Mouse (Mus musculus) limb, embryonic 12.5 days (tissue): ENCODE measurements at regions not wholly inside any gene's neighbourhood (a gene's known extent, or its start where the extent isn't known, plus 50 kb on each side); places are given as distances from the start of the nearest gene placed in this dataset.

ENCODE experiments used
- ATAC-seq: fragments of 200-750 bp; cut with Nextera tagmentation; 2 replicates; pipeline ENCODE4 v1.8.0; 2017; ENCODE audit warnings: low read depth, moderate TSS enrichment; ENCODE audit not compliant: insufficient number of reproducible peaks, insufficient read depth, low FRiP score, low TSS enrichment
- H3K27ac ChIP-seq: fragments of 300-500 bp; sonication (generic); 2 replicates; pipeline ENCODE4 v1.5.1; 2016; ENCODE audit warnings: mild to moderate bottlenecking, moderate library complexity
- H3K27me3 ChIP-seq: fragments of 300-500 bp; sonication (generic); 2 replicates; pipeline ENCODE4 v1.6.1; 2016; ENCODE audit warnings: mild to moderate bottlenecking, moderate library complexity
- H3K36me3 ChIP-seq: fragments of 300-500 bp; sonication (generic); 2 replicates; pipeline ENCODE4 v1.6.1; 2016; ENCODE audit warnings: mild to moderate bottlenecking, moderate library complexity
- H3K4me1 ChIP-seq: fragments of 300-500 bp; sonication (generic); replicated peaks from 2 replicates; pipeline ENCODE4 v1.6.1; 2016
- H3K4me2 ChIP-seq: fragments of 300-500 bp; sonication (generic); 2 replicates; pipeline ENCODE4 v1.6.1; 2016; ENCODE audit warnings: mild to moderate bottlenecking, moderate library complexity
- H3K4me3 ChIP-seq: fragments of 300-500 bp; sonication (generic); replicated peaks from 2 replicates; pipeline ENCODE4 v1.5.1; 2016; ENCODE audit warnings: mild to moderate bottlenecking
- H3K9ac ChIP-seq: fragments of 300-500 bp; sonication (generic); replicated peaks from 2 replicates; pipeline ENCODE4 v1.6.1; 2016; ENCODE audit warnings: mild to moderate bottlenecking, moderate library complexity
- H3K9me3 ChIP-seq: fragments of 300-500 bp; sonication (generic); 2 replicates; pipeline ENCODE4 v1.6.1; 2016; ENCODE audit warnings: mild to moderate bottlenecking, moderate library complexity
- WGBS: fragments of 180-500 bp; shearing (Covaris S2); methylation state at CpG from one replicate; pipeline ENCODE4 v1.1.7; 2016; 5-methylcytosine and 5-hydroxymethylcytosine counted together

DNA sequence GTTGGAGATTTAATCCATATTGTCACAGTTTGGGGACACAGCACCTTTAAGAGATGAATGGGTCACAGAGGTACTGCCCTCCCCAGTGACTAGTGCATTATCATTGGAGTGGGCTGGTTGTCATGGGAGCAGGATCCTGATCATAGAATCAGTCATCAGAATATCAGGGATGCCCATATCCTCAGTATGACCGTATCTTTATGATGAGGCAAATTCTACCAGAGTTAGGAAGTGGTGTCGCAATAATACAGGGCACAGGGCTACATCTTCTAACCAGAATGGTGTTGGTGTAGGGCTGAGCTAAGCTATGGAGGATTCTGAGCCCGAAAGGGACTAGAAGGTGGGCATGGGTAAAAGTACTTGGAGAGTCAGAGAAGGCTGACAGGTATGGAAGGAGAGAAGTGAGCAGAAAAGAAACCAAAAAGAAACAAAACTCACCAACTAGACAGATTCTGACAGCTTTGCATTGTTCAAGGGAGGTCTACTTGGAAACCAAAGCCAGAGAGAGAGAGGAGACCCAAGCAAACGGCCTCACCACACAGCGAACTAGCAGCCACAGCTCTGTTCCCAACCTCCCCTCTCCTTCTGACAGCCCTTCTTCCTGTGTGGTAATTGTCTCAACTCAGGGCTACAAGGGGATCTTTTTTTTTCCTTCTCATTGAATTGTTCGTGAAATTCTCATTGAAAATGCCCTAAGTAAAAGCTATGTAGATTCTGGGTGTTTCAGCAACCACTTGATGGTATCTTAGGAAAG, 129.2 kb downstream of the Lrrc30 start:
- H3K36me3 ChIP-seq, result no peaks in the 10 kb centered on the region
- 73% methylated on average over 6 of the region's 6 CpGs for WGBS
- H3K4me3 ChIP-seq, result no peak overlapping the region
- peaks cover 7% of the 10 kb centered on the region for H3K4me1 ChIP-seq
- ATAC-seq, result no peak
- no peak overlapping the region for H3K27ac ChIP-seq
- no peaks in the 10 kb centered on the region for H3K27me3 ChIP-seq
- H3K9me3 ChIP-seq, result no peaks in the 10 kb centered on the region
- H3K9ac ChIP-seq, result no peak overlapping the region
- no peak overlapping the region for H3K4me2 ChIP-seq

DNA sequence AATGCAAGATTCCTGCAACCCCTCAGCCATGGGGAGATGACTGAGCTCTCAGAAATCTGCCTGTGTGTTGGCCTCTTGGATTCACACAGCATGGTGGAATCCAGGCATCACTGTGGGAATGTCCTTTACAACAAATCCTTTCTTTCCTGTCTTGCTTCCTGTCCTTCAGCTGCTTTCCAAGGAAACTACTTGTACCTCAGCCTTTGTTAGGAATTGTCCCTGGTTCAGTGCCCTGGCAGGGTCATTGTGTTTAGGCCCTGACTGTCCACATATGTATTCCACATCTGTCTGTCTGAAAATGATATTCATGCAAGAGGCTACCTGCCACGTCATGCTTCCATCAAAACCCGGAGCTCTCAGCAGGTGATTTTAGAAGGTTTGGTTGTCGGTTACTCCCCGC, 129.9 kb downstream of the Lrrc30 start:
- no peaks in the 10 kb centered on the region for H3K36me3 ChIP-seq
- no peak overlapping the region for H3K27ac ChIP-seq
- H3K27me3 ChIP-seq, result no peaks in the 10 kb centered on the region
- H3K4me2 ChIP-seq, result no peak overlapping the region
- no peak for ATAC-seq
- H3K4me1 ChIP-seq, result peaks cover 6% of the 10 kb centered on the region
- H3K9me3 ChIP-seq, result no peaks in the 10 kb centered on the region
- H3K4me3 ChIP-seq, result no peak overlapping the region
- 84% methylated on average over 4 of the region's 4 CpGs for WGBS
- H3K9ac ChIP-seq, result no peak overlapping the region

DNA sequence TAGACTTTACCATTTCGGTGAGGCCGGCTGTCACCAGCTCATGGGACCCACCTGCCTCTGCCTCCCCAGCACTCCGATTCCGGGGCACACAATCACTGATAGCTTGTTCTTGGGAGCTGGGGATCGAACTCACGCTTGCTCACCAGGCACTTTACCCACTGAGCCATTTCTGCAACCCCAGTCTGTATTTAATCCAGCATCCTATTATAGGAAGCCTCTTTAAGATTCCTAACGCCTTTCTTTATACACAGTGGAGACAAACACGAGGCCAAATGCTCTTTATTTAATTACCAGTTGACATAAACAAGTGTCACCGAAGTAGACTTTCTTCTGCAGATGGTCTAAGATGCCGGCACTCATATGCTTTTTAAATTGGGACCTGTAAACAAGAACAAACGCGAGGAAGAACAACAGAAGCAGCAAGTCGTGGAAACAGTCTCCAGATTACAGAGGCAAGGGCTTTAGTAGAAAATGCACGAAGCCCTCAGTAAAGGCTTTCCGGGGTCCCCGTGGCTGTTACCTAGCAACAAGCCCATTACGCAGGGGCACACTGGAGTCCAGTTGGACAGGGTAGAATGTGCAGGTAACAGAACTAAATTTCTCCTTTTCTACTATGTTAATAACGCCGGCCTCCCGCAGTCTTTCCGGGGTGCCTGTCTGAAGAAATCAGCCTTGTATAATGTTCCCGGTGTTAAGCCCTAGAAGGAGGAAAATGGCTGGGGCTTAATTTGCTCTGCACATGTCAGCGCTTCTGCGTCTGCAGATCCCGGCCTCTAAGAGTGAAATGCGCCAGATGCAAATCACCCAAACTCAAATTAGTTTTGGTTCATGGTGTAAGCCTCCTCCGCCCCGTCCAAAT, 132.5 kb downstream of the Lrrc30 start:
- H3K4me3 ChIP-seq, result no peak overlapping the region
- H3K36me3 ChIP-seq, result no peaks in the 10 kb centered on the region
- H3K4me1 ChIP-seq, result peaks cover 6% of the 10 kb centered on the region
- no peak overlapping the region for H3K27ac ChIP-seq
- H3K9me3 ChIP-seq, result no peaks in the 10 kb centered on the region
- WGBS, result 63% methylated on average over 28 of the region's 28 CpGs
- peak overlapping the region; percentile 13; the same call in 1 of the 2 replicates for H3K4me2 ChIP-seq
- no peaks in the 10 kb centered on the region for H3K27me3 ChIP-seq
- no peak for ATAC-seq
- no peak overlapping the region for H3K9ac ChIP-seq

DNA sequence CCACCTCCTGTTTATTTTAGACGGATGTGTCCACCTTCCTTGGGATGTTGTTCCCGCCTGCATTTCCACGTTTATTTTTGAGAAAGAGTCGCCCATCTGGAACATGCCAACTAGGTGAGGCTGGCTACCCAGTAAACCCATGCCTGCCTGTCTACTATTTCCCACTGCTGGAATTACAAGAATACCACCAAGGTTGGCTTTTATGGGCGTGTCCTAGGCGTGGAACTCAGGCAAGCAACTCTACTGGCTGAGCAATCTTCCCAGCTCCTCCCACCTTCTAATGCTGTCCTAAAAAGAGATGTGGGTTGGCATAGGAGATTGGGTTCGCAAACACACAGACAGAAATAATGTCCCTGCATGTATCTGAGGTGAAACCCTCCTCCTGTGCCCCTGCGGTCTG, 135.1 kb downstream of the Lrrc30 start:
- Histone ChIP-seq H3K9me3 (no peaks in the 10 kb centered on the region), H3K4me3 (no peak overlapping the region), H3K27ac (no peak overlapping the region), H3K4me1 (peaks cover 6% of the 10 kb centered on the region), H3K27me3 (no peaks in the 10 kb centered on the region), H3K4me2 (no peak overlapping the region), H3K36me3 (no peaks in the 10 kb centered on the region), H3K9ac (no peak overlapping the region)
- WGBS, result 87% methylated on average over 8 of the region's 8 CpGs
- no peak for ATAC-seq

DNA sequence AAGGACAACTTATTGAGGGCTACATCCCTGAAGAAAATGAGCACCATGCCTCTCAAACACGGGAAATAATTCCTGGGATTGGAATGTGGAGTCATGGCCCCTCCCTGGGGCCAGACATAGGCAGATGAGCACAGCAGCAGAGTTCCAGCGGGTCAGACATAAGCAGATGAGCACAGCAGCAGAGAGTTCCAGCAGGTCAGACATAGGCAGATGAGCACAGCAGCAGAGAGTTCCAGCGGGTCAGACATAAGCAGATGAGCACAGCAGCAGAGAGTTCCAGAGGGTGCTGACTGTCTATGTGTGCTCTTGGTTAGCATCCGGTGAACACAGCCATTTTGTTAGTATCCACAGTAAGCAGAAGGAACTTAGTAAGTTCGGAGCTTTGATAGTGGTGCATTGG, 126.2 kb upstream of the Ptprm start:
- Histone ChIP-seq H3K36me3 (no peaks in the 10 kb centered on the region), H3K4me3 (no peak overlapping the region), H3K9me3 (0 out of 2 replicates have a peak, but pooled peaks cover 5% of the 10 kb centered on the region), H3K27ac (no peak overlapping the region), H3K9ac (no peak overlapping the region), H3K4me1 (no peaks in the 10 kb centered on the region), H3K4me2 (no peak overlapping the region), H3K27me3 (no peaks in the 10 kb centered on the region)
- WGBS, result 76% methylated on average over 5 of the region's 5 CpGs
- no peak for ATAC-seq

DNA sequence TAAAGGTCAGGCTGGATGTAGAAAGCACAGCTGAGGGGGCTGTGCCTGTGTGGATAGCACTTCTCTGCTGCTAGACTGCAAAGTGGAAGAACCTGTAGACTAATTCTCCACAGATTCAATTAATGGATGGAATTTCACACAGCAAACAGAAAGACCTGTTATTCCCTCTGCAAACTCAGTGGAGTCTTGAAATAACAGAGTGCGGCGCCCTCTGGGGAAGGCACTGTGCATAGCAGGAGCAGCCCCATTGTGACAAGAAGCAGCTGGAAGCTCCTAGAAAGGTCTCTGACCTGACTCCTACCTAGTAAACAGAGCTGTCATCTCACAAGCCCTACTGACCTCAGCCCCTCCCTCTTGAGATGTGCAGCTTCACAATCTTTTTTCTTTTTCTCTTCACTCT, 118.9 kb upstream of the Ptprm start:
- H3K4me2 ChIP-seq, result no peak overlapping the region
- H3K9ac ChIP-seq, result no peak overlapping the region
- H3K9me3 ChIP-seq, result 0 out of 2 replicates have a peak, but pooled peaks cover 5% of the 10 kb centered on the region
- ATAC-seq, result no peak
- no peaks in the 10 kb centered on the region for H3K4me1 ChIP-seq
- H3K27ac ChIP-seq, result no peak overlapping the region
- no peaks in the 10 kb centered on the region for H3K36me3 ChIP-seq
- H3K4me3 ChIP-seq, result no peak overlapping the region
- H3K27me3 ChIP-seq, result no peaks in the 10 kb centered on the region
- WGBS, result 41% methylated on average over 2 of the region's 2 CpGs

DNA sequence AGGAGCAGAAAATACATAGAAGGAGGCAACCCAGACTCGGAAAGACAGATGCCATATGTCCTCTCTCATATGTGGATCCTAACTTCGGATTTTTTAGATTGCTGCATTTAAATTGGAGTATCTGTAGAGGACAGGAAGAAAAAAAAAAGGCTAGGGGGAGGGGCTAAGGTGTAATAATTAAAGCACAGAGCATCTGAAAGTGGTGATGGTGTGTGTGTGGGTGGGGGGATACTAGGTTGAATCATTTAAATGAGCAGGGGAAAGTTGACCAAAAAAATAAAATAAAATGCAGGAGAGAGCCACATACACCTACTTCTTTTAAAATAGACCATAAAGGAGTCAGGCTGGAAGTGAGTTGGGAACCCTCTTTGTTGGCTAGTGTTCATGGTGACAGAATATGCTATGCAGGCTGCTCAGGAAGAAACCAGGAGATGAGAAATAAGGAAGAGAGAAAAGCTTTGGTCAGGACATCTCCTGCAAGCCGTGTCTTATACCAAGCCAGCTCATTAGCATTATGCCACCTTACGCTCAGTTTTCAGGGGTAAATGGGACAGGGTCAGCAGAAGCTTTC, 104.7 kb upstream of the Ptprm start:
- ATAC-seq, result no peak
- Histone ChIP-seq H3K4me3 (no peak overlapping the region), H3K27ac (no peak overlapping the region), H3K36me3 (no peaks in the 10 kb centered on the region), H3K9ac (no peak overlapping the region), H3K27me3 (no peaks in the 10 kb centered on the region), H3K9me3 (no peaks in the 10 kb centered on the region), H3K4me2 (no peak overlapping the region), H3K4me1 (no peaks in the 10 kb centered on the region)
- WGBS, result 79% methylated on average over 4 of the region's 4 CpGs

DNA sequence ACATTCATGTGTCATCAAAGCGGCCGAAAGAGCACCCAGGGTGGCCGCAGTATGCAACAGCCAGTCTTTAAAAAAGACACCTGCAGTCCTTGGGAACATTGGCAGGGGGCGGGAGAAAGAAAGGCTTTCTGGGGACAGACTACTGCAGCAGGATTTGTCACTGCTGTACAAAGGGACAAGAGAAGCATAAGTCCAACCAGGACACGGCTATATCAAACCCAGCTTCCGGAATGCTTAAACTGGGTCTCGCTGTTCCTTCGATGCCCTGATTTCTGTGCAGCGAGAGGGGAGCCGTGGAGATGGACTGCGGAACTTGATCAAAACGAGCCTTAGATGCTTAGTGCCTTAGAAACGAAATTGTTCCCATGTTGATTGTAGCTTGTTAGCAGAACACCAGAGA, 97.7 kb upstream of the Ptprm start:
- no peak for ATAC-seq
- 88% methylated on average over 13 of the region's 13 CpGs for WGBS

DNA sequence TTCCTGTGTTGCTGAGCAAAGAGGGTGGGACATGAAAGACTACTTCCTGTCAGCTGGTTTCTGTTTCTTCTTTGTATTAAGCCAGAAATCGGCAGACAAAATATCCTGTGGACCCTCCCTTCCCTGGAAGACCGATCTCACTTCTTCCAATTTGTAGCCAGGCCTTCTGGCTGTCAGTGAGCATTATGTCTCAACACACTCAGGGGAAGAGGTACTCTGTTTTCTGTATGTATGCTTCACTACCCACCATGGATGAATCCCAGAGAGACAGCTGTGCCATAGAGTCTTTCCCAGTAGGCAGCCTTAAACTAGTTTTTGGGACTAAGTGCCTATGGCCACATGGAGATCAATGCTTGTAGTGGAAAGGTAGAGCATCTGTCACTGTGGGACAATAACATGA, 96.8 kb upstream of the Ptprm start:
- H3K4me3 ChIP-seq, result no peak overlapping the region
- H3K4me2 ChIP-seq, result no peak overlapping the region
- WGBS, result 53% methylated on average over 2 of the region's 2 CpGs
- no peak overlapping the region for H3K9ac ChIP-seq
- no peak overlapping the region for H3K27ac ChIP-seq
- no peaks in the 10 kb centered on the region for H3K27me3 ChIP-seq
- no peaks in the 10 kb centered on the region for H3K36me3 ChIP-seq
- no peaks in the 10 kb centered on the region for H3K4me1 ChIP-seq
- no peaks in the 10 kb centered on the region for H3K9me3 ChIP-seq
- no peak for ATAC-seq

More for the DNA sequence above, 97.7 kb upstream of the Ptprm start:
- Histone ChIP-seq H3K27ac (no peak overlapping the region), H3K9me3 (no peaks in the 10 kb centered on the region), H3K27me3 (no peaks in the 10 kb centered on the region), H3K4me3 (no peak overlapping the region), H3K36me3 (no peaks in the 10 kb centered on the region), H3K4me1 (no peaks in the 10 kb centered on the region), H3K4me2 (no peak overlapping the region), H3K9ac (no peak overlapping the region)

DNA sequence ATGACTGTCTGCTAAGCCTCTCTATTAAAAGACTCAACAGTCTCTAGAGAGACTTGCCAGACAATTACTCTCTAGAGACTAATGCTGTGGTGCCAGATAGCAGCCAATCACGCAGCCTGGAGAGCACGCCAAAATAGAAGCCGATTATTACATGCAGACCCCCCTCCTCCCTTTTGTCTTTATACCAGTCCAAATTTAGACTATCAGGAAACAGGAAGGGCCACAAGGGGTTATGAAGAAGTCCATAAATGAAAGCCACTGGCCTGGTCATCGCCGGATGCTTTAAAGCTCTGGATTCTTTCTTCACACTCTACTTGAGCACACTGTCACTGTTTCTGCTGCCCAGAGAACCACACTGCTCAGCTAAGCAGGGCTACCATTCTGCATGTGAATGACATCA, 95.8 kb upstream of the Ptprm start:
- Histone ChIP-seq H3K27me3 (no peaks in the 10 kb centered on the region), H3K36me3 (no peaks in the 10 kb centered on the region), H3K4me3 (no peak overlapping the region), H3K4me2 (no peak overlapping the region), H3K27ac (no peak overlapping the region), H3K9me3 (no peaks in the 10 kb centered on the region), H3K4me1 (no peaks in the 10 kb centered on the region), H3K9ac (no peak overlapping the region)
- ATAC-seq, result no peak
- WGBS, result 88% methylated on average over 5 of the region's 5 CpGs

DNA sequence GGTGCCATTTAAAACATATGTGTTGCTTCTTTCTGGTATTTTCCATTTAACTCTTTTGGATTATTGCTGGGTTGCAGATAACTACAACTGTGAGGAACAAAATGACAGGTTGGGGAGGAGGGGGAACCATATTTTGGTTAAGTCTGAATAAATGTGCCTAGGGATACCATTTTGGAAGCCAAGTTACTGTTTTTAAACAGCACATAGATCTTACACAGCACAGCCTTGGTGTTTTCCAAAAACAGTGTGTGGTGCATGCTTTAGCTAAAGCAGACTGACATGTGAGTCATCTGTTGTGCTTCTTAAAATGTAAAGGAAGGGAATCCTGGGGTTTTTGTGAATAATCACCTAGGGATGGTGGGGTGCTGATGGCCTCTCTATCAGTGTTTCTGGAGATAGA, 91.7 kb upstream of the Ptprm start:
- no peaks in the 10 kb centered on the region for H3K36me3 ChIP-seq
- H3K4me3 ChIP-seq, result no peak overlapping the region
- H3K9ac ChIP-seq, result no peak overlapping the region
- no peak overlapping the region for H3K4me2 ChIP-seq
- H3K4me1 ChIP-seq, result no peaks in the 10 kb centered on the region
- no peaks in the 10 kb centered on the region for H3K27me3 ChIP-seq
- 0 out of 2 replicates have a peak, but pooled peaks cover 6% of the 10 kb centered on the region for H3K9me3 ChIP-seq
- no peak overlapping the region for H3K27ac ChIP-seq
- no peak for ATAC-seq
